Mouse (Mus musculus): ENCODE results near the gene 3110009E18Rik. TPM values are rescaled to one million over a fixed set of nuclear protein-coding genes. Genes with fewer than 3 reads are reported as not detected.

3110009E18Rik gene
- total and polyA plus RNA-seq, 2 experiments from 2014 or later = 2.3 to 16.7 TPM

DNA sequence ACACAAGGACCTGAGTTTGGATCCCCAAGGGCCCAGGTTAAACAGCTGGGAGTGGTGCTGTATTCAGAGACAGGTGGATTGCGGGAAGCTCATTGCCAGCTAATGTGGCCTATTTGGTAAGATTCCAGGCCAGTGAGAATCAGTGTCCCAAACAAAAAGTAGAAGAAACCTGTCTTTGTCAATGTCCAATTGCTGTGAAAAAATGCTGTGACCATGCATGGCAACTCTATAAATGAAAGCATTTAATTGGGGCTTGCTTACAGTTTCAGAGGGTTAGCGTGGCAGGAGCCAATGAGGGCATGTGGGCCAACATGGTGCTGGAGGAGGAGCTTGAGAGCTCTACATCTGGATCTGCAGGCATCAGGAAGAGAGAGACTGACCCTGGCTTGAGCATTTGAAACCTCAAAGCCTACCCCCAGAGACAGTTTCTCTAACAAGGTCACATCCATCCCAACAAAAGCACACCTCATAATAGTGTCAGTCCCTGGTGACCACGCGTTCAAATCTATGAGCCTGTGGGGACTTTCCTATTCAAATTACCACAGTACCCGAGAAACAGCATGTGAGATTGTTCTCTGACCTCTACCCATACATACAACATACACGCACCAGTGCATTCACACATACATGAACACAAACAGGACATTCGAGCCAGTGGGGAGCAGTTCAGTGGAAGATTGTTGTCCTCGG lies 24.7 kb downstream of the 3110009E18Rik start:
- no peak for TF ChIP-seq CTCF (IDR thresholded peaks at IDR 0.05; ENCODE audit: low read depth)
- Histone ChIP-seq H3K36me3 (ENCODE audit: insufficient read depth) (no peaks in the 10 kb centered on the region), H3K27ac (ENCODE audit: low read depth, low read length) (no peak overlapping the region), H3K27me3 (ENCODE audit: insufficient read depth, low read length) (no peaks in the 10 kb centered on the region), H3K4me1 (ENCODE audit: insufficient read depth) (no peaks in the 10 kb centered on the region), H3K4me2 (ENCODE audit: low read depth) (no peak overlapping the region), H3K9ac (no peak overlapping the region), H3K4me3 (ENCODE audit: low read depth, low read length) (no peak overlapping the region), H3K9me3 (ENCODE audit: low read length) (no peaks in the 10 kb centered on the region)
- DNase-seq (no peak), ATAC-seq (no peak)
- 68% methylated on average over 8 of the region's 8 CpGs for WGBS

GRCm38 (mm10) chr1:120146994-120147393 lies 26.0 kb downstream of the 3110009E18Rik start:
- ATAC-seq = peak; percentile 51; the same call in 1 of the 2 replicates
- H3K36me3 ChIP-seq (ENCODE audit: insufficient read depth) = no peaks in the 10 kb centered on the region
- H3K9me3 ChIP-seq (ENCODE audit: low read length) = no peaks in the 10 kb centered on the region
- no peak for DNase-seq
- TF ChIP-seq CTCF (IDR thresholded peaks at IDR 0.05; ENCODE audit: low read depth) = peak; percentile 49
- H3K4me2 ChIP-seq (ENCODE audit: low read depth) = no peak overlapping the region
- H3K27me3 ChIP-seq (ENCODE audit: insufficient read depth, low read length) = no peaks in the 10 kb centered on the region
- no peak overlapping the region for H3K27ac ChIP-seq (ENCODE audit: low read depth, low read length)
- H3K4me3 ChIP-seq (ENCODE audit: low read depth, low read length) = no peak overlapping the region
- no peaks in the 10 kb centered on the region for H3K4me1 ChIP-seq (ENCODE audit: insufficient read depth)
- no peak overlapping the region for H3K9ac ChIP-seq

DNA sequence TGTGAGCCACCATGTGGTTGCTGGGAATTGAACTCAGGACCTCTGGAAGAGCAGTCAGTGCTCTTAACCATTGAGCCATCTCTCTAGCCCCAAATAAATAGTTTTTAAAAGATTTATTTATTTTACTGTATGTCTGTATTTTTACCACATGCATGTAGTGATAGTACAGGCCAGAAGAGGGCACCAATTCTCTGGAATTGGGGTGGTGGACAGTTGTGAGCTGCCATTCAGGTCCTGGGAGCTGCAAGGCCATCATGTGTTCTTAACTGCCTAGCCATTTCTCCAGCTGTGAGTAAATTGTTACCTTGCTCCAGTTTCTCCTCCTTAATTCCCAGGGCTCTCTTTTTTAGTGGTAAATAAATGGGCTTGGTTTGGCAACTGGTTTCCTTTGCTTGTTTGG lies 33.2 kb downstream of the 3110009E18Rik start:
- no peak overlapping the region for H3K27ac ChIP-seq (ENCODE audit: low read depth, low read length)
- H3K36me3 ChIP-seq (ENCODE audit: insufficient read depth) = no peaks in the 10 kb centered on the region
- no peak overlapping the region for H3K4me2 ChIP-seq (ENCODE audit: low read depth)
- no peak overlapping the region for H3K9ac ChIP-seq
- ATAC-seq (no peak), DNase-seq (peak; percentile 25)
- no peaks in the 10 kb centered on the region for H3K4me1 ChIP-seq (ENCODE audit: insufficient read depth)
- TF ChIP-seq CTCF (IDR thresholded peaks at IDR 0.05; ENCODE audit: low read depth) = peak; percentile 59
- no peaks in the 10 kb centered on the region for H3K27me3 ChIP-seq (ENCODE audit: insufficient read depth, low read length)
- no peak overlapping the region for H3K4me3 ChIP-seq (ENCODE audit: low read depth, low read length)
- H3K9me3 ChIP-seq (ENCODE audit: low read length) = no peaks in the 10 kb centered on the region

DNA sequence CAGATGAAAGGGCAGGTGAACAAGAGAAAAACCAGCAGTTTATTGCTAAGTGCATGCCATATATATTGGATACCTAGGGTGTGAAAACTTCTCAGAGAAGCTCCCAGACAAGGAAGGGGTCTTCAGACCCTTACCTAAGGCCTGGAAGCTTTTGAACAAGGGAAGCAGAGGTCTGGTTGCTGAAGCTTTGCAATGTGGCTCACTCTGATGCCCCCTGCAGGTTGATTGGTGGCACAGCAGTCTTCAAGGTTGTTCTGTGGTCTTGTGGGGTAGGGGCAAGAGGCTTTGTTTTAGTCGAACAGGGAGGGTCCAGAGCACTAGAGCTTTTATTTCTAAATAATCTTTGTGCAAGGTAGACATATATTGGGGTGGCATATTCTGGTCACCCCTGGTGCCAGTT lies 34.3 kb downstream of the 3110009E18Rik start:
- H3K27me3 ChIP-seq (ENCODE audit: insufficient read depth, low read length) = no peaks in the 10 kb centered on the region
- H3K4me2 ChIP-seq (ENCODE audit: low read depth) = no peak overlapping the region
- no peak overlapping the region for H3K9ac ChIP-seq
- WGBS = 9% methylated on average over 1 of the region's 1 CpGs
- no peak overlapping the region for H3K4me3 ChIP-seq (ENCODE audit: low read depth, low read length)
- H3K27ac ChIP-seq (ENCODE audit: low read depth, low read length) = no peak overlapping the region
- TF ChIP-seq CTCF (IDR thresholded peaks at IDR 0.05; ENCODE audit: low read depth) = peak; percentile 72
- H3K36me3 ChIP-seq (ENCODE audit: insufficient read depth) = no peaks in the 10 kb centered on the region
- H3K9me3 ChIP-seq (ENCODE audit: low read length) = no peaks in the 10 kb centered on the region
- H3K4me1 ChIP-seq (ENCODE audit: insufficient read depth) = no peaks in the 10 kb centered on the region
- ATAC-seq = no peak
- DNase-seq = peak; percentile 49

GRCm38 (mm10) chr1:120158474-120159127 lies 37.6 kb downstream of the 3110009E18Rik start:
- Histone ChIP-seq H3K36me3 (ENCODE audit: insufficient read depth) (no peaks in the 10 kb centered on the region; the same call in 1 of the 2 replicates), H3K27me3 (ENCODE audit: insufficient read depth, low read length) (no peaks in the 10 kb centered on the region), H3K9me3 (ENCODE audit: low read length) (no peaks in the 10 kb centered on the region), H3K27ac (ENCODE audit: low read depth, low read length) (no peak overlapping the region), H3K4me2 (ENCODE audit: low read depth) (no peak overlapping the region), H3K4me1 (ENCODE audit: insufficient read depth) (no peaks in the 10 kb centered on the region), H3K4me3 (ENCODE audit: low read depth, low read length) (no peak overlapping the region), H3K9ac (no peak overlapping the region)
- WGBS = 95% methylated on average over 9 of the region's 9 CpGs
- no peak for DNase-seq
- no peak for TF ChIP-seq CTCF (IDR thresholded peaks at IDR 0.05; ENCODE audit: low read depth)
- no peak for ATAC-seq

- H3K27ac ChIP-seq (ENCODE audit: low read depth, low read length) = no peak overlapping the region
- 93% methylated on average over 5 of the region's 5 CpGs for WGBS
- H3K4me2 ChIP-seq (ENCODE audit: low read depth) = no peak overlapping the region
- no peak overlapping the region for H3K4me3 ChIP-seq (ENCODE audit: low read depth, low read length)
- no peak for DNase-seq
- no peaks in the 10 kb centered on the region; the same call in 1 of the 2 replicates for H3K36me3 ChIP-seq (ENCODE audit: insufficient read depth)
- no peak for ATAC-seq
- no peak for TF ChIP-seq CTCF (IDR thresholded peaks at IDR 0.05; ENCODE audit: low read depth)
- H3K4me1 ChIP-seq (ENCODE audit: insufficient read depth) = no peaks in the 10 kb centered on the region
- no peaks in the 10 kb centered on the region for H3K27me3 ChIP-seq (ENCODE audit: insufficient read depth, low read length)
- no peak overlapping the region for H3K9ac ChIP-seq
- H3K9me3 ChIP-seq (ENCODE audit: low read length) = no peaks in the 10 kb centered on the region
Measured at GRCm38 (mm10) chr1:120161502-120161901, 40.5 kb downstream of the 3110009E18Rik start.

DNA sequence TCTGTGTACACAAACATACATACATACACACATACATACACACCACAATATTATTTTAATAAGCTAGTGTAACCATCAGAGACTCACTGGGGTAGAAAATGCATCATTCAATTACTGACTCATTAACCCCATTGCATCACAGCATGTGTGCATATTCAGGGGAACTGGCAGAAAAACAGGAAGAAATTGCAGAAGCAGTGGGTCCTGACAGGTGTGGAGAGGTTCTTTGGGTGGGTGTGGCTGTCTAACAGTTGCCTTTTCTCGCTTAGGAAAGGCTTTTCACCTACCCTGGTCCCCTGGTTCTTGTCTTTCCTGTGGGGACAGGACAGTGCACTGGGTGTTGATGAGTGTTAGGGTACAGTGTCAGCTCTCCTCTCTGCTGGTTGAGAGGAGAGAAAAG lies 41.6 kb downstream of the 3110009E18Rik start:
- no peaks in the 10 kb centered on the region for H3K4me1 ChIP-seq (ENCODE audit: insufficient read depth)
- no peak overlapping the region for H3K27ac ChIP-seq (ENCODE audit: low read depth, low read length)
- no peaks in the 10 kb centered on the region for H3K27me3 ChIP-seq (ENCODE audit: insufficient read depth, low read length)
- H3K9ac ChIP-seq = no peak overlapping the region
- 75% methylated on average over 1 of the region's 1 CpGs for WGBS
- ATAC-seq = no peak
- no peak overlapping the region for H3K4me2 ChIP-seq (ENCODE audit: low read depth)
- TF ChIP-seq CTCF (IDR thresholded peaks at IDR 0.05; ENCODE audit: low read depth) = no peak
- H3K4me3 ChIP-seq (ENCODE audit: low read depth, low read length) = no peak overlapping the region
- no peaks in the 10 kb centered on the region; the same call in 1 of the 2 replicates for H3K36me3 ChIP-seq (ENCODE audit: insufficient read depth)
- DNase-seq = no peak
- no peaks in the 10 kb centered on the region for H3K9me3 ChIP-seq (ENCODE audit: low read length)

All from forebrain, postnatal 0 days (tissue).